Mouse (Mus musculus): ENCODE measurements around the gene Srek1ip1. TPM values are rescaled to one million over a fixed set of nuclear protein-coding genes. Genes with fewer than 3 reads are reported as not detected.

The Srek1ip1 gene
- total RNA-seq, 2 experiments from 2014 or later: 20.1 to 20.5 TPM

DNA sequence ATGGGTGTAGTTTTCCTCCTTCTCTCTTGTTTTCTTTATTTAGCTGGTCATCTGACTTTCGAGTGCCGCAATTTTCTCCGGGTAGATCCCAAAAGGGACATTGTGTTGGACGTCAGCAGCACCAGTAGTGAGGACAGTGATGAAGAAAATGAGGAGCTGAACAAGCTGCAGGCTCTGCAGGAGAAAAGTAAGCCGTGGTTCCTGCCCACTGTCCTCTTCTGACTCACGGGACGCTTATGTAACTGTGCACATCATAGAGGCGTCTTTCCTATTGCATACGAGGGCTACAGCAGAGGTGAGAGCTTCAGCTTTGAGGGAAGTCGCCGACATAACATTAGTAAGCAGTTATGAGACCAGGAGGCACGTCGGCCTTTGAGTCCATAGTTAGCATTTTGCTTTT is 40.5 kb downstream of the Srek1ip1 start:
- no peak for DNase-seq (ENCODE audit: low spot score)
- intact Hi-C loops (cut with DNase I): no loop called here

DNA sequence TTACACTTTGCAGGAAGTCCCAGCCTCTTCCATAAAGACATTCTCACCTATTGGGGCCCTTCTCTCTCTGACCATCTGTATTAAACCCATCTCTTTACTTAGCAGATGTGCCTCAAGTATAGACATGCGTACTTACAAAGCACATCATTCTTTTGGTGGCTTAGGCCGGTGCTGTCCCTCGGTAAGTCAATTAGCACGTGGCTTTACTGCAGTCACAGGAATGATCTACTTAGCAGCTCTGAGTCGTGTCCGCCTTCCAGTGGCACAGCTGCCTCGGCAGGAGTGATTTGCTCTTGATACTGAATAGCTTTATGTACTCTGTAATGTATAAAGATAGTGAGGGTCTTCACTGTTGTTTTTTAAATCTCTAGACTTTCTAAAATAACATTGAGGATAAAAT is 45.3 kb downstream of the Srek1ip1 start:
- DNase-seq (ENCODE audit: low spot score): no peak
- intact Hi-C loops (cut with DNase I): no loop called here

DNA sequence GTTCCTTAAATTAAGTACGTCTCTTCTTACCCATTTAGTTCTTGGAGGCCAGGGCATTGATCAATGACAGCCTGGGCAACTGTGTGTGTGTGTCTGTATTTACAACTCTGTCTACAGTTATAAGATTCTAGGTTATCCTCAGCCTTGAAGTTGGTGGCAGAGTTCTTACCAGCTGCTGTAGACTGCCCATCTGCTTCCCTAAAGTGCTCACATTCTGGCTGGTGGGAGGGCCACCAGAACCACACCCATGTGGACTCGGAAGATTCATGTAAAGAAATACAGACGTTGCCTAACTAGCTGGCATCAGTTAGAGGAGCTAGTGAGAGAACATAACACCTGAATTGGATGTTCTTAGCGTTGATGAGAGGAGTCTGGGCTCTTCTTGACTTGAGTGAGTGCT is 49.7 kb downstream of the Srek1ip1 start:
- intact Hi-C loops (cut with DNase I): no loop called here

DNA sequence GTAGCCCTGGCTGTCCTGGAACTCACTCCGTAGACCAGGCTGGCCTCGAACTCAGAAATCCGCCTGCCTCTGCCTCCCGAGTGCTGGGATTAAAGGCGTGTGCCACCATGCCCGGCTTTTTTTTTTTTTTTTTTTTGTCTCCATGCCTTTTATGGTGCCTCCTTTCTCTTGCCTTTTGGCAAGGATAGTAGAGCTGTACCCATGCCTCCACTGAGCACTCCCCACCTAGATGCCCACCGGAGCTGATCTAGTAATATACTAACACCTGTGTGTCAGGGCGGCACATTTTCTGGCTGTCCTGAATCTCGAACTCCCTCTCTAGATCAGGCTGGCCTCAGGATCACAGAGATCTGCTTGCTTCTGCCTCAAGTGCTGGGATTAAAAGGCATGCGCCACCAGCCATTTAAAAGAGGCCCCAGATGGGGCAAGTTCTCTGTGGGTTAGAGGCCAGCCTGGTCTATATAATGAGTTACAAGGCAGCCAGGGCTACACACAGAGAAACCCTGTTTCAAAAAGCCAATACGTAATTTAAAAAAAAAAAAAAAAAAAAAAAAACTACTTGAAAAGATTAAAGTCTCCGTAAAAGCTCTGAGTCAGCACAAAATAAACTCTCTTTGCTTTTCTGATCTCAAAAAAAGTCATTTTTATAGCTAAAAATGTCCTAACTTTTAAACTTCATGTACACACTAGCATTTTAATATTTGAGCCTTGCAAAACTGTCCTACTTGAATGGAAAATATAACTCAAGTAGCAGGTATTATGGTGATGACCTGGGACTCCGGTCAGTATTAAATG is 51.2 kb downstream of the Srek1ip1 start:
- DNase-seq (ENCODE audit: low spot score): no peak
- intact Hi-C loops (cut with DNase I): no loop called here

More for the DNA sequence above, 49.7 kb downstream of the Srek1ip1 start:
- no peak for DNase-seq (ENCODE audit: low spot score)

DNA sequence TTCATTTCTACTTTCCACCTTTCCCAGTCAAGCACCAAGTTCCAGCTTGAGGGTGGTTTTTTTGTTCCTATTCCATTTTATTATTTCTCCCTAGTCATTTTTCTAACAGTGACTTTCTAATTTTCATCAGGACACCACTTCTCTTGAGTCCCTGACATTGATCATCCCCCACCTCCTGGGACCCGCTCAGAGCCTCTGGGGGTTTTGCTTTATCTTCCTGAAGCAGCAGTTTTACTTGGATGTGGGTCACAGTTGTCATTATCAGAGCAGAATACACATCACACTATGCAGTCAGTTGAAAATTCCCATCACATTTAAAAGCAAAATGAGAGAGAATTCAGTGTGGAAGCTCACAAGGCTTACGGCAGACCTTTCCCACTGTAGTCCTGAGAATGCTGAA is 61.4 kb downstream of the Srek1ip1 start:
- DNase-seq (ENCODE audit: low spot score): no peak
- intact Hi-C loops (cut with DNase I): no loop called here

DNA sequence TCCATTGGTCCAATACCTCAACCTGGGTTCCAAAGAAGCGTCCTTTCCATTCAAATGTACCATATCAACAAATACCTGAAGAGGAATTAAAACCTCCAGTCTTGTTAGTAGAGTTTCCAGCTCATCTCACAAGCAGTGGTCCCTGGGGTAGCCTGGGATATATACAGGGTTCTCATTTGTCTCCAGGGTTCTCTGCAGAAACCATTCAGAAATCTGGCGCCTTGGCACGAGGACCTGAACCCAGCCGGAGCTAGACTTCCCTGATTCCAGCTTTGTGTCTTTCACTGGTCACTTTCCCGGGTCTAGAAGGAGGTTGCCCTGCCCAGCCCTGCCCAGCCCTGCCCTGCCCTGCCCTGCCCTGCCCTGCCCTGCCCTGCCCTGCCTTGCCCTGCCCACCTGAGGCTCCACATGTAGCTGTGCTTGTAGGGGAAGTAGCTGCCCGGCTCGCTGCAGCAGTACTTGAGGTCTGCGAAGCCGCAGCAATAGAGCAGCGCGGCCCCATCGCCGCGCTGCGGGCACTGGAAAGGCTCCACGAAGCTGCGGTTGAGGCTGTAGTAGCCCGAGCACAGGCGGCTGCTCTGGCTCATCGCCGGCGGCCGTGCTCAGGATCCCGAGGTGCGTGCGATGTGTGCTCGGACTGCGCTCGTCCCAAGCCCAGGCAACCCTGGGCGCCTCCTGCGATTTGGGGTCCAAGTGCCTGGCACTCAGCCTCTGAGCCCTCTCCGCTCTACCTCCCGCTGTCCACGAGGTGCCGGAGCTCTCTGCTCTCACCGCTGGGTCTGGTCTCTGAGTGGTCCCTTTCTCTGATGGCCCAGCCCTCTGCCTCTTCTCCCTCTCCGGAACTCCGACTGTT is 71.1 kb downstream of the Srek1ip1 start, which contains the start of gene Shisal2b:
Gene Shisal2b, minus strand, starts transcription at position 767 of the 853 bp plus-strand sequence.
- intact Hi-C loops (cut with DNase I): no loop called here
- no peak for DNase-seq (ENCODE audit: low spot score)

DNA sequence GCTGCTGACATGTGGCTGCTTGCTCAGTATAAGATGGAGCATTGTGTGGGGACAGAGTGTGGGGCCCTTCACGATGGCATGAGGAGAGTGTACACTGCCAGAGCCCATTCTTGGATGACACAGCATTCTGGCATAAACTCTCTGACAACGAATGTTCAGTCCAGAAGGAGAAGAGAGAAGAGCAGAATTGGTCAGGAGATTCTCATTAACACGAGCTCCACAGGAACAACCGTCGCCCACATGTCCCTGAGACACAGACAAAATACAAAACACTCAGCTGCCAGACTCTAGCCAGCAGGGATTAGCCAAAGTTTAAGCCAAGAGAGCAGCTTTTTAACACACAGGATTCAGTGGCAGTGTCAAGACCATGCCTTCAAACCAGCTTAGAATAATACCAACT is 74.4 kb downstream of the Srek1ip1 start:
- no peak for DNase-seq (ENCODE audit: low spot score)
- intact Hi-C loops (cut with DNase I): no loop called here

DNA sequence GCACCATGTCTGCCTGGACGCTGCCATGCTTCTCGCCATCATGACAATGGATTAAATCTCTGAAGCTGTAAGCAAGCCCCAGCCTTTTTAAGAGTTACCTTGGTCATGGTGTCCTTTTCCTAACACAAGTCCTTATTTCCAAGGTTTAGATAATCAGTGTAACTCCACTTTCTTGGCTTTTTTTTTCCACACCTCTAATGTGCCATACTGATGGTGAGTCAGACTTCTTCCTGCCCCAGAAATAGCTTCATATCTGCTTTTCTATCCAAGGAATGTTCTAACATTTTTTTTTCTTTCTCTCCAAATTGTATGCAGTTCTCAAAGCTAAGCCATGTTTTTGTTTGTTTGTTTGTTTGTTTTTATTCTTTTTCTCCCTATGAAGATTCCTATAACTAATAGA is 77.6 kb downstream of the Srek1ip1 start:
- DNase-seq (ENCODE audit: low spot score): no peak
- intact Hi-C loops (cut with DNase I): no loop called here

DNA sequence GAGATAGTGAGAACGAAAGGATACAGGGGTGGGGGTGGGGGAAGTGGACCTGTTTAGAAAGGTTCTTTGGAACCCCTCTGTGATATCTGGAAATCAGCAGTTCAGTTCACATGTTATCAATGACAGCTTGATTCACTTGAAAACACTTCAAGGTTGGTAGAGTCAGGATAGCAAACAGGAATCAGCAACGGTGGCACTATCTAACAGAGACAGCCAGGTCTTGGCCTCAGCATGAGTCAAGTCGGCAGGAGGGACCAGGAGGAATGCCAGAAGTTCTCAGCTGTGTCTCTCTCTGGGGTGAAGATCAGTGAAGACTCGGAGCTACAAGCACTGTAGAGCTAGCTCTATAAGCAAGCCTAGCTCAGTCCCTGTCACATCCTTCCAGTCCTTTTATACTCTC is 86.2 kb downstream of the Srek1ip1 start:
- DNase-seq (ENCODE audit: low spot score): no peak
- intact Hi-C loops (cut with DNase I): no loop called here

DNA sequence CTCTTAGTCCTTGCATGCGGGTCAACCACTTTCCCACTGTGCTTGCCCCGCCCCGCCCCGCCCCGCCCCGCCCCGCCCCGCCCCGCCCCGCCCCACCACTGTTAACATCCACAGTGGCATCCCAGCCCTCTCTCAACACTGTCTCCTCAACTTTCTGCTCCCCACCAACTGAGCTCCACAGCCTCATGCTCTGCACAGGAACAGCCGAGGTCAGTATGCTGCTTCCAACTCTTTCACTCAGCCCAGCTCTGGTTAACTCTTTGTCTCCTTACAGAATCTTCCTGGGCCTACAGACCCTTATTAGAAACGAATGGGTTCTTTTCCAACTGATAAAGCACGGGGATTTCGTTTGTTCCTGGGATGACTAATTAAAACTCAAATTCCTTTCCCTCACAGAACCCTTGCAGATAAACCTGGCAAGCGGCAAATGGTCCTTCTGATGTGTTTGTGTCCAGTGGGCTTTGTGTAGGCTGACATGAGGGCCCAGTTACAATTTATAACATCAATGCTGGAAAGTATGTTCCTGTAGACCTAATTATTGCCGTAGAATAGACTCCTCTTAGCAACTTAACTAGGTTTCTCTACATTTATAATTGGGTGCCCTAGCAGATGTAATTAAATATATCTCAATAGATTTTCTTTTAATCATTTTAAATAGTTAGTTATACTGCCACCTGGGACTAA is 91.4 kb downstream of the Srek1ip1 start:
- DNase-seq (ENCODE audit: low spot score): no peak
- intact Hi-C loops (cut with DNase I): no loop called here

DNA sequence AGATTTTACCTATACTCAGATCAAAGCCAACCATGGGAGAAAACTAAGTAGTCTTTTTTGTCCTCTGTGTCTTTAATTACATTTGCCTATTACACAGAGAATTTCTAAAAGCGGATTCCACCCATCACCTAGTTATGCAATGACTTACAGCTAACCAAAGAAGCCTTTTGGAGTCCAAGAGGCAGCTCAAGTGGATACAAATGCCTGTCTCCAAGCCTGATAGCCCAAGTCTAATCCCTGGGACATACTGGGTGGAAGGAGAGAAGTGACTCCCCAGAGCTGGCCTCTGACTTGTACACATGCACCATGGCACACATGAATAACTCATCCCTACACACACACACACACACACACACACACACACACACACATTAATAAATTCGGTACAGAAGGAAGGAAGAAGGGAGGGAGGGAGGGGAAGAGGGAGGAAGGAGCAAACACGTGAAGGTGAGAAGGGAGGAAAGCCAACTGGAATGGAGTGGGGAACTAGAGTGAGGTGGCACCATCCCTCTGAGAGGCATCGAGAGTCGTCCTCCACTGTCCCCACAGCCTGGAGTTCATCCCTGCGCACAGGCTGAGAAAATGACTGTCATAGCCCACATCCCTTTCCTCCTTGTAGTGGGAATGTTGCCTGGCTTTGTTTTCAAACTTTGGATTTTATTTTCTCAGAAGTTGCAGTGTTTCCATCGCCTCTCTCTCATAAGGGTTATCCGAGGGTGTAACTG is 94.2 kb downstream of the Srek1ip1 start:
- intact Hi-C loops (cut with DNase I): no loop called here
- no peak for DNase-seq (ENCODE audit: low spot score)

Other genes starting within 250 kb of the Srek1ip1 start
- 10 to 100 TPM; 15.6 to 15.7 TPM for gene Cwc27, start 24.7 kb downstream of the Srek1ip1 start, total RNA-seq (2021)
- gene Shisal2b, start 71.4 kb downstream of the Srek1ip1 start, total RNA-seq (2021): not detected